Mouse (Mus musculus) myocyte (in vitro differentiated cells): ENCODE results near the gene Ift43. TPM values are rescaled to one million over a fixed set of nuclear protein-coding genes. Genes with fewer than 3 reads are reported as not detected.

Source experiments
- H3K27me3 ChIP-seq: one replicate; pipeline ENCODE4 v1.6.1; 2011; ENCODE audit not compliant: control insufficient read depth, insufficient read depth, insufficient read length
- H3K36me3 ChIP-seq: one replicate; pipeline ENCODE4 v1.6.1; 2011; ENCODE audit not compliant: control insufficient read depth, insufficient read depth
- H3K4me2 ChIP-seq: one replicate; pipeline ENCODE4 v1.6.1; 2011; ENCODE audit warnings: low read depth, control low read depth
- H3K4me3 ChIP-seq: one replicate; pipeline ENCODE4 v1.5.1; 2011; ENCODE audit warnings: mild to moderate bottlenecking, control low read depth, moderate library complexity
- H3K79me2 ChIP-seq: one replicate; pipeline ENCODE4 v1.6.1; 2011; ENCODE audit not compliant: control insufficient read depth, insufficient read depth
- H3ac ChIP-seq: one replicate; pipeline ENCODE4 v1.6.1; 2011; ENCODE audit not compliant: control insufficient read depth, insufficient read length
- CEBPB ChIP-seq: IDR thresholded peaks from 2 replicates; pipeline ENCODE4 v1.6.1; 2011; ENCODE audit warnings: mild to moderate bottlenecking, moderate library complexity; ENCODE audit not compliant: poor library complexity, insufficient read depth, severe bottlenecking
- E2F4 ChIP-seq: IDR thresholded peaks from one replicate; pipeline ENCODE4 v1.6.1; 2011; ENCODE audit warnings: mild to moderate bottlenecking, control low read depth, moderate library complexity; ENCODE audit not compliant: insufficient read depth
- MAX ChIP-seq: IDR thresholded peaks from one replicate; pipeline ENCODE4 v1.6.1; 2011; ENCODE audit warnings: low read depth, mild to moderate bottlenecking, control low read depth
- MYOD1 ChIP-seq, 3 experiments: IDR thresholded peaks; one replicate each; pipeline ENCODE4 v1.6.1; 2011; ENCODE audit warnings: control low read depth in 2 of 3, low read depth in 2 of 3, mild to moderate bottlenecking in 2 of 3, moderate library complexity in 1 of 3; ENCODE audit not compliant: insufficient read length in 2 of 3, control insufficient read depth in 1 of 3
- MYOG ChIP-seq, 3 experiments: IDR thresholded peaks; one replicate each; pipeline ENCODE4 v1.6.1; 2011; ENCODE audit warnings: control low read depth in 2 of 3, low read depth in 2 of 3, mild to moderate bottlenecking in 2 of 3; ENCODE audit not compliant: insufficient read length in 2 of 3, control insufficient read depth in 1 of 3, insufficient read depth in 1 of 3
- POLR2A ChIP-seq: IDR thresholded peaks from one replicate; pipeline ENCODE4 v1.6.1; 2011; ENCODE audit warnings: low read depth, mild to moderate bottlenecking, control low read depth, moderate library complexity; ENCODE audit not compliant: insufficient read length
- POLR2AphosphoS2 ChIP-seq: IDR thresholded peaks from one replicate; pipeline ENCODE4 v1.6.1; 2011; ENCODE audit warnings: low read depth, control low read depth; ENCODE audit not compliant: insufficient read length
- REST ChIP-seq: IDR thresholded peaks from one replicate; pipeline ENCODE4 v1.6.1; 2011; ENCODE audit warnings: mild to moderate bottlenecking, control low read depth, moderate library complexity; ENCODE audit not compliant: insufficient read depth, insufficient read length
- SRF ChIP-seq: IDR thresholded peaks from one replicate; pipeline ENCODE4 v1.6.1; 2011; ENCODE audit warnings: low read depth; ENCODE audit not compliant: control insufficient read depth, insufficient read length
- TCF12 ChIP-seq: IDR thresholded peaks from one replicate; pipeline ENCODE4 v1.6.1; 2011; ENCODE audit warnings: mild to moderate bottlenecking, control low read depth; ENCODE audit not compliant: poor library complexity, insufficient read depth, severe bottlenecking
- TCF3 ChIP-seq: IDR thresholded peaks from one replicate; pipeline ENCODE4 v1.6.1; 2011; ENCODE audit warnings: low read depth, control low read depth; ENCODE audit not compliant: insufficient read length
- USF1 ChIP-seq: IDR thresholded peaks from one replicate; pipeline ENCODE4 v1.6.1; 2011; ENCODE audit warnings: low read depth, mild to moderate bottlenecking, control low read depth, moderate library complexity
- polyA plus RNA-seq: library from polyadenylated mRNA; unstranded; fragments of >200 nt; fragmentation: generic; extraction: Trizol; gene quantifications from one replicate; pipeline ENCODE4 v1.2.1, GENCODE M21; 2012; ENCODE audit warnings: missing spikeins

Gene Ift43
- polyA plus RNA-seq, 1 experiment = 93.4 TPM

- H3K79me2 ChIP-seq = no peaks in the 10 kb centered on the region
- no peaks in the 10 kb centered on the region for H3K27me3 ChIP-seq
- H3K36me3 ChIP-seq = peaks cover 20% of the 10 kb centered on the region
- TF ChIP-seq MAX = no peak
- no peak for TF ChIP-seq REST
- no peak for TF ChIP-seq MYOD1 (IDR thresholded peaks at IDR 0.05; ENCODE audit: control insufficient read depth in 1 of 3, insufficient read length in 2 of 3, low read depth in 2 of 3)
- TF ChIP-seq TCF12 = no peak
- TF ChIP-seq USF1 = no peak
- TF ChIP-seq POLR2A = no peak
- TF ChIP-seq CEBPB = no peak
- no peak for TF ChIP-seq POLR2AphosphoS2
- TF ChIP-seq SRF = no peak
- TF ChIP-seq TCF3 = no peak
- TF ChIP-seq E2F4 = no peak
- TF ChIP-seq MYOG (IDR thresholded peaks at IDR 0.05; ENCODE audit: control insufficient read depth in 1 of 3, insufficient read depth in 1 of 3, insufficient read length in 2 of 3, low read depth in 2 of 3) = no peak
- no peak overlapping the region for H3K4me3 ChIP-seq
- no peak overlapping the region for H3ac ChIP-seq
- H3K4me2 ChIP-seq = no peak overlapping the region
Measured at GRCm38 (mm10) chr12:86116295-86116835, 34.0 kb downstream of the Ift43 start.

DNA sequence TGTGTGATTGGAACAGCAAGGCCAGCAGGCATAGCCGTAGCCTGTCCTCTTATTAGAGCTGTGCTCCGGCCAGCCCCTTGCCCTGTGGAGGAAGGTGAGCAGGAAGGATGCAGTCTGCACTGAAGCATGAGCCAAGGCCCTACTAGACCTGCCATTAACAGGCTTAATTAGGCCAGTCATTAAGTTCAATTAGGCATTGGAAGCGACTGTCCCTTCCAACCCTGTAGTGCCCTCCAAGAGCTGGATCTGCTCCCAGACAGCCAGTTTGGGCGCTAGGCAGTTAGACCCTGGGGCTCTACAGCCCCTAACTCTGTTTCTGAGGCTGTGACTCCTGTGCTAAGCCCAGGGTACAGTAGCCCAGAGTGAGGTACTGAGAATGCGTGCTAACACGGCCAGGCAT lies 41.7 kb downstream of the Ift43 start:
- Histone ChIP-seq H3K4me3 (no peak overlapping the region), H3K27me3 (no peaks in the 10 kb centered on the region), H3ac (no peak overlapping the region), H3K4me2 (no peak overlapping the region), H3K79me2 (no peaks in the 10 kb centered on the region), H3K36me3 (no peaks in the 10 kb centered on the region)
- TF ChIP-seq MAX = no peak
- no peak for TF ChIP-seq CEBPB
- no peak for TF ChIP-seq SRF
- no peak for TF ChIP-seq TCF12
- no peak for TF ChIP-seq REST
- TF ChIP-seq E2F4 = no peak
- no peak for TF ChIP-seq MYOG (IDR thresholded peaks at IDR 0.05; ENCODE audit: control insufficient read depth in 1 of 3, insufficient read depth in 1 of 3, insufficient read length in 2 of 3, low read depth in 2 of 3)
- TF ChIP-seq POLR2AphosphoS2 = no peak
- no peak for TF ChIP-seq MYOD1 (IDR thresholded peaks at IDR 0.05; ENCODE audit: control insufficient read depth in 1 of 3, insufficient read length in 2 of 3, low read depth in 2 of 3)
- TF ChIP-seq USF1 = no peak
- TF ChIP-seq POLR2A = no peak
- TF ChIP-seq TCF3 = no peak

DNA sequence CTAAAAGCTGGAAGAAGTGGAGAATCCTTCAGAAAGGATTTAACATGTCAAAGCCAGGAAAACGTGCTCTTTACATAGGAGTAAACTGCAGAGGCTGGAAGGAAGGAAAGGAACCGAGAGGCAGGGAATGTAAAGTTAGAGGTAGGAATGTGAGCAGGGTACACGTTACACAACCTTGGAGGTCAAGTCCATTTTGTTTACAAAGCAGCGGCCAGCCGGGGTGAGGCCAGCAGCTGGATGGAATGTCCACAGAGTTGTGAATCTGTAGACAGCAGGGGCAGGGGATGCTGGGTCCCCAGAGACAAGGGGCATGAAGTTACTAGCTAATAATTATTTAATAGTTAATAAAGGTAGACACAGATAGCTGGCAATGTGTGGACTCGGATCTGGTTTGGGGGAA lies 45.8 kb downstream of the Ift43 start:
- TF ChIP-seq POLR2A (no peak), POLR2AphosphoS2 (no peak), CEBPB (no peak), REST (no peak), TCF3 (no peak), MYOG (IDR thresholded peaks at IDR 0.05; ENCODE audit: control insufficient read depth in 1 of 3, insufficient read depth in 1 of 3, insufficient read length in 2 of 3, low read depth in 2 of 3) (no peak), E2F4 (no peak), TCF12 (no peak), SRF (no peak), MYOD1 (IDR thresholded peaks at IDR 0.05; ENCODE audit: control insufficient read depth in 1 of 3, insufficient read length in 2 of 3, low read depth in 2 of 3) (no peak), USF1 (no peak), MAX (no peak)
- H3K4me3 ChIP-seq = no peak overlapping the region
- no peaks in the 10 kb centered on the region for H3K79me2 ChIP-seq
- H3K36me3 ChIP-seq = no peaks in the 10 kb centered on the region
- H3K27me3 ChIP-seq = no peaks in the 10 kb centered on the region
- H3ac ChIP-seq = no peak overlapping the region
- peak overlapping the region; percentile 56 for H3K4me2 ChIP-seq

DNA sequence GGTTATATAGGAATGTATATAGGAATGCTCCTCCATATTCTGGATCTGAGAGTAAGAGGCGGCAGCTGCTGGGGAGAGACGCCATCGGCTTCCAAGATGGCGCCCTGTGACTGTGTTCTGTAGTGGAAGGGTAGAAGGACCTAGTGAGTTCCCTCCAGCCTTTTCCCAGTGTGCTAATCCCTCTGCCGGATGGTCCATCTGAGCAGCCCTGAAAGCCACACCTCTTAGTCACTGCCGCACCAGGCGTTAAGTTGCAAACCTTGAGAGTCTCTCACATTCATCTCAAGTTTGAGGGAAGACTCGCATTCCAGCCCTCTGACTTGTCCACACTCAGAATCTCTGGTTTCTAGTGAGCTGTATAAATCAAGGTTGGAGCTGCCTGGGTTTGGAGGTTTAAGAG lies 46.7 kb downstream of the Ift43 start:
- H3K36me3 ChIP-seq = no peaks in the 10 kb centered on the region
- no peaks in the 10 kb centered on the region for H3K79me2 ChIP-seq
- no peak overlapping the region for H3ac ChIP-seq
- no peak overlapping the region for H3K4me3 ChIP-seq
- TF ChIP-seq REST (no peak), MYOD1 (IDR thresholded peaks at IDR 0.05; ENCODE audit: control insufficient read depth in 1 of 3, insufficient read length in 2 of 3, low read depth in 2 of 3) (peak in 1 of 3 experiments; percentile 11), MAX (no peak), E2F4 (no peak), USF1 (no peak), SRF (no peak)
- peak overlapping the region; percentile 56 for H3K4me2 ChIP-seq
- H3K27me3 ChIP-seq = no peaks in the 10 kb centered on the region

DNA sequence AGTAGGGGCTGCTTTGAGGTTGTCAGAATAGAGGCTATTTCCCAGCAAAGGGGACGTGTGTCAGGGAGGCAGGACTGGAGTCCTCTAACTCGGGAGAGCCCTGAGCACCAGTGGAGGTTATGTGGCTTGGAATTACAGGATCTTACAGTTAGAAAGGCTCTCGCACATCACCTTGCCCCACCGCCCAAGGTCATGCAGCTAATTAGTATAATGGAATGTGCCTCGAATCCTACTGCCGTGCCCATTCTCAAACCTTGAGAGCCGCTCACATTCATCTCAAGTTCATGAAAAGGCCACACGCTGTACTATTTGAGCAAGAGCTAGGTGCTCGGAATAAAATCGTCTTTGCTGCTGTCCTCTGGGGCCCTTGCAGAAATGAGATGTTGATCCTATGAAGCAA lies 47.4 kb downstream of the Ift43 start:
- Histone ChIP-seq H3K36me3 (no peaks in the 10 kb centered on the region), H3K4me3 (no peak overlapping the region), H3K27me3 (no peaks in the 10 kb centered on the region), H3ac (no peak overlapping the region), H3K79me2 (no peaks in the 10 kb centered on the region), H3K4me2 (peak overlapping the region; percentile 56)
- TF ChIP-seq USF1 = no peak
- no peak for TF ChIP-seq SRF
- no peak for TF ChIP-seq TCF3
- no peak for TF ChIP-seq TCF12
- TF ChIP-seq POLR2A = no peak
- TF ChIP-seq E2F4 = no peak
- TF ChIP-seq POLR2AphosphoS2 = no peak
- TF ChIP-seq MYOD1 (IDR thresholded peaks at IDR 0.05; ENCODE audit: control insufficient read depth in 1 of 3, insufficient read length in 2 of 3, low read depth in 2 of 3) = no peak
- TF ChIP-seq MYOG (IDR thresholded peaks at IDR 0.05; ENCODE audit: control insufficient read depth in 1 of 3, insufficient read depth in 1 of 3, insufficient read length in 2 of 3, low read depth in 2 of 3) = no peak
- no peak for TF ChIP-seq CEBPB
